Mouse (Mus musculus): Measurements from ENCODE around the gene Mycbp2.

The Mycbp2 gene

GRCm38 (mm10) chr14:103260437-103260836, 86.2 kb downstream of the Mycbp2 start:
- in situ Hi-C loops (cut with MboI, MseI) = no loop called here

DNA sequence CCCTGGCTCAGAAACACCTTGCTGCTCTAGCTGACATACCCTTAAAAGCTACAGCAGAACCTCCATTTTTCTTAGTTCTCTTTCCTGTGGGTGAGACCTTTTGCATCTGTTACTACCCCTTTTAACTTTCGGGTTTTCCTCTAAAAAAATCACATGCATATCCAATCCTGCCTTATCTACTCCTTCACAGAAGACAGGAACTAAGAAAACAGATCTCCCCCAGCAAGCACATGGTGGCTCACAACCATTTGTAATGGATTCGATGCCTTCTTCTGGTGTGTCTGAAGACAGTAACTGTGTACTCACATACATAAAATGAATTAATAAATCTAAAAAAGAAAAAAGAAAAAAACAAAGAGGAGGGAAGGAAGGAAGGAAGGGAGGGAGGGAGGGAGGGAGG, 87.9 kb downstream of the Mycbp2 start:
- in situ Hi-C loops (cut with MboI, MseI) = no loop called here

DNA sequence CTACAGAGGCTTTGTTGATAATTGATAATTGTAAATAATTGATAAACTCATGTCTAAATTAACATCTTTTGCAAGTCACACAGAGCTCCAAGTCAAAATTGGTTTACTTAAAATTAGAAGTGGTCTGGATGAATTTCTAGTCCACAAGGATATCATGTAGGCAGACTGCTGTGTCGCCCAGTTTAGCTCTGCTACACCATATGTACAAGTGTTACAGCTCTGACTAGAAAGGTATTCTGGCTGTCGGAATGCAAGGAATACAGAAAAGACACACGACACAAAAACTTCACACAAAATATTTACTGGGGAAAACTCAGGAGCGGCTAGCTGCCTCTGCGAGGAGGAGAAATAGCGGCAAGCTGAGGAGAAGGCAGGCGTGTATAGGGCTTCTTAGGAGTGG, 89.7 kb downstream of the Mycbp2 start:
- in situ Hi-C loops (cut with MboI, MseI) = no loop called here

- in situ Hi-C loops (cut with MboI, MseI) = no loop called here
These were observed 92.3 kb downstream of the Mycbp2 start for GRCm38 (mm10) chr14:103254311-103254710.

DNA sequence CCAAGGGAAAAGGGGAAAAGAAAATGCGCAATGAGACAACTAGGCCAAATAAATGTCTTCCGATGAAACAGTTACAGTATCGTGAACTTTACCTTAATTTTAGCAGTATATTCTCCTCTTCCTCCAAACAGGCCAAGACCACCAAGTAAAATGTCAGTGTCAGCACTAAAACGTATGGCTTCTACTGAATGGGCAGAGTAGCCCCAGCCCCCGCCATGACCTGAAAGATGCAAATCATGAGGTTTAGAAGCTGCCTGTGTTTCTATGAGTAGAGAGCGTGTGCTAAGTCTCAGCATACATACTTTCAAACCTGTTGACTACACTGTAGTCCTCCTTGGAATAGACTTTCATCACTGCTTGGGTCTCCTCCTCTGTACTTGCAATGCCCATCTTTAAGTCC, 104.6 kb downstream of the Mycbp2 start:
- in situ Hi-C loops (cut with MboI, MseI) = no loop called here

DNA sequence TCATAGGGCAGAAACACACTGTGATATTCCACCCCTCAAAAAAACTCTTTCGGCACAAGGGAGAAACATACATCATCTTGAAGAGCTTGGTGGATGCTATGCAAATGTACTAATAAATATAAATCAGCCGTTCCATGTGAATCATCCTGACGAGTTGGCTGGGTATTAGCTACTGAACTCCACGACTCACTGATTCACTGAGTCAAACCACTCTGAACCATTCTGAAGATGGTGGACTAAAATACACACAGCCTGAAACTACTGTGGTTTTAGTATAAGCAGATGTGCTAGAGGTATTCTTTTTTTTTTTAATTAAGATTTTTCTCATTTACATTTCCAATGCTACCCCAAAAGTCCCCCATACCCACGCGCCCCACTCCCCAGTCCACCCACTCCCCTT, 111.8 kb downstream of the Mycbp2 start:
- in situ Hi-C loops (cut with MboI, MseI) = no loop called here

GRCm38 (mm10) chr14:103233640-103234593, 112.7 kb downstream of the Mycbp2 start:
- in situ Hi-C loops (cut with MboI, MseI) = no loop called here

GRCm38 (mm10) chr14:103222356-103222755, 124.3 kb downstream of the Mycbp2 start:
- in situ Hi-C loops (cut with MboI, MseI) = no loop called here

GRCm38 (mm10) chr14:103221751-103222150, 124.9 kb downstream of the Mycbp2 start:
- in situ Hi-C loops (cut with MboI, MseI) = no loop called here

DNA sequence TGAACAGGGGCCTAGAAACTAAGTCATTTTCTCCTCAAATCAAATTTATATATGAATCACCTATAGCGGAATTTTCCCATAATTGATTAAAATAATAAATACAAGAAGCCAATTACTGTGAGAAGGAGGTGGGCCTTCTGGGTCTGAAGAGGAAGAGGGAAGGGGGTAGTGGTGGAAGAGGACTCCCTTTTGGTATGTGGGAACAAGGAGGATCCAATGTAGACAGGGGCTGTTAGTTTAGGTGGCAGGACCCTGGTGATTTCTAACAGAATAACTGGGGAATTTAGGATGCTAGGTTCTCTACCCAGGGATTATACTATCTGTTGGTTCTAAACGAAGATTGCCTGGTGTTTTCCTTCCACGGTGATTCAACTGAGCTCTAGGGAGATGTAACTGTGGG, 130.3 kb downstream of the Mycbp2 start:
- in situ Hi-C loops (cut with MboI, MseI) = no loop called here

- in situ Hi-C loops (cut with MboI, MseI) = no loop called here
These were observed 160.0 kb downstream of the Mycbp2 start for GRCm38 (mm10) chr14:103186658-103187057.

DNA sequence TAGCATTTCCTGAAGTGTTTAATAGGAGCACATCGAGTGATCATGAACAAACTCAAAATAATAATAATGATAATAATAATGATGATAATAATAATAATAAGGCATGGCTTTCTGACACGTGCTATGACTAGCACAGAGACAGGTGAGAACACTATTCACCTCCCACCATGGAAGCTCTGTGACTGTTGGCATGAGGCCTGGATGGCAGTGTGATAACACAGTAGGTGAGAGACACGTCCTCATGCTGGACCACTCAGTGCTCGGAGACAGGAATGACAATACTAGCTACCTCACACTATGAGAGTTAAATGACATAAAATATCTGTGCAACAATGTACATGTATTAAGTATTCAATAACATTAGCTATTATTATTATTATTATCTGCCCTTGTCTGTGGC, 160.5 kb downstream of the Mycbp2 start:
- in situ Hi-C loops (cut with MboI, MseI) = no loop called here

DNA sequence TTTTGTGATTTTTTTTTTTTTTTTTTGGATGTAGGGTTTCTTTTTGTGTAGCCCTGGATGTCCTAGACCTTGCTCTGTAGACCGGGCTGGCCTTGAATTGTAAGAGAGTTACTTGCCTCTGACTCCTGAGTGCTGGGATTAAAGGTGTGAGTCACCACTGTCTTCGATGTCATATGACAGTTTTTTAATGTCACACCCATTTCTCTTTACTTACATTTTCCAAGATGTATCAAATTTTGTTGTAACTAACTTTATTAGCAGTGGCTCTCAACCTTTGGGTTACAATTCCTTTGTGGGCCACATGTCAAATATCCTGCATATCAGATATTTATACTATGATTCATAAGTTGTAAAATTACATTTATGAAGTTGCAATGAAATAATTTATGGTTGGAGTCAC, 166.5 kb downstream of the Mycbp2 start:
- in situ Hi-C loops (cut with MboI, MseI) = no loop called here

- in situ Hi-C loops (cut with MboI, MseI) = no loop called here
These were observed 183.7 kb downstream of the Mycbp2 start for GRCm38 (mm10) chr14:103162923-103163322.

DNA sequence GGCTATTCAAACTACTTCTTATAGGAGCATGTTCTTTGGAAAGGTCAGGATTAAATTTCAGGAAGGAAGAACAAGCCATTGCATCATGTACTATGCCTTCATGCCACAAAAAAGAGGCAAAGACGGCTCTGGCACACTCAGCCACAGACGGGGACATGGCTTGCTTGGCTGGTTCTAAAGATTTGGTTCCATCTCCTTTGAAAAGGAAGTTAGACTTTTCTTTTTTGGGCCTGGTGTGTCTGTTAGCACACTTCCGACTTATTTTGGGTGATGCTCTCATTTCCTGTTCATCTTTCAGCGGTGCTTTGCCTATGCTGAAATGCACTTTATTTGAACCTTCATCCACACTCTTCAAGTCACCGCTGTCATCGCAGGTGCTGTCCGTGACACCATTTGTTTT, 190.9 kb downstream of the Mycbp2 start:
- in situ Hi-C loops (cut with MboI, MseI) = no loop called here

GRCm38 (mm10) chr14:103150139-103150538, 196.5 kb downstream of the Mycbp2 start:
- in situ Hi-C loops (cut with MboI, MseI) = no loop called here

DNA sequence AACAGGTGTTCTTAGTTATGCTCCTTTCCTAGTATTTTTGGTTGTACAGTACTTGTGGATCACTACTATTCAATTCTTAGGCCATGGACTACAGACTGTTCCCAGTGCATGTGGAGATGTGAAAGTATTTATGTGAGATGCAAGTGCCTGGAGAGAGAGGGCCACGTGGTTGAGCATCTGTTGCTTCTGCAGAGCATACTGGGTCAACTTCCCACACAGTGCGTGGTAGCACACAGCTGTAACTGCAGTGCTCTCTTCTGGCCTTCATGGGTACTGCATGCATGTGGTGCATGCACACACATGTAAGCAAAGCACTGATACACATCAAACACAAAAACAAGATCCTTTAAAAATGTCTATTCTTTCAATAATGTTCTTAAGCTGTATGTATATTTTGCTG, 214.6 kb downstream of the Mycbp2 start:
- in situ Hi-C loops (cut with MboI, MseI) = loop anchor here (5.0 kb wide), 1 partner anchor 70 kb away; no protein-coding TSS in a partner anchor

GRCm38 (mm10) chr14:103125756-103126155, 220.9 kb downstream of the Mycbp2 start:
- in situ Hi-C loops (cut with MboI, MseI) = no loop called here

GRCm38 (mm10) chr14:103114994-103115670, 231.5 kb downstream of the Mycbp2 start:
- in situ Hi-C loops (cut with MboI, MseI) = no loop called here

DNA sequence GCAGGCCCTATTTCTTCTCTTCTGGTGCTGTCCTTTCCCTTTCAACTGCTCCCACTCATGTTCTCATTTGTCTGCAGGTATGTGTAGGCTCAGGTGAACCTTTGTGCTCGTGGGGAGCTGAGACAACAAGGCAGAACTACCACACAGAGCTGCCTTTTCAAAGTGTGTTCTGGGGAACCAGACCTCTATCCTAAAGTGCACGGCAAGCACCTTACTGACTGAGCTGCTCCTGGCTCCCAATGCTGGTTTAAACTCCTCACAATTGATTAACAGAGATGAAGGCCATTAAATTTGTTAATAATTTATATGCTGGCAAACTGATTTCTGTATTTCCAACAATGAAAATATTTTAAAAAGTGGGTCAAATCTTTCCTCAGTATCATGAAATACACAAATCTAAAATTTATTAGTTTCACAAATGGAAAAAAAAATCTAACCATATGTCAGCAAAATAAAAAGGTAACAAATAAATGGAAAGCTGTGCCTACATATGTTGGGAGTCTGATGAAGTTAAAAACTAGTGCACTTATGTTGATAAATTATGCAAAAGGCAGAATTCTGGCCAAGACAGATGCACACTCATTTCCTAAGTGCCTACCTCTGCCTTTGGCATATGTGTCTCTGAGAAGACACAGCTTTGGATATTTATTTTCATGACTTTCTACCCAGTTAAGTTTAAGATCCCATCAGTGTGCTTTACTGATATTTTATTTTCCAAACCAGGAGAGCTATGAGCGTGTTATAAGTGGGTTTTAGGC, 233.8 kb downstream of the Mycbp2 start:
- in situ Hi-C loops (cut with MboI, MseI) = no loop called here

DNA sequence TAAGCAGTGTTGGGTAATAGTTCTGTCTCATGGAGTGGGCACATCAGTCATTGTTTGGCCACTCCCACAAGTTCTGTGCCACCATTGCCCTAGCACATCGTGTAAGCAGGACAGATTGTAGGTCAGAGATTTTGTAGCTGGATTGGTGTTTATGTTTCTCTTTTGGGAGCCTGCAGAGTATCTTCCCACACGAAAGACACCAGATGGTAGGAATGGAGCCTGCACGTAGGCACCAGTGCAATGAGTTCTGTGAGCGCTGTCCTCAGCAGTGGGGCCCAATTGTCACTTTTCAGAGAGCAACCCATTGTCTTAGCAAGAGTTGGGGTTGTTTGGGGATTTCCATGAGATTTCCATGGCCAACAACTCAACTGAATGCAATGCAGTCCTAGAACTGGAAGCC, 236.6 kb downstream of the Mycbp2 start:
- in situ Hi-C loops (cut with MboI, MseI) = no loop called here

DNA sequence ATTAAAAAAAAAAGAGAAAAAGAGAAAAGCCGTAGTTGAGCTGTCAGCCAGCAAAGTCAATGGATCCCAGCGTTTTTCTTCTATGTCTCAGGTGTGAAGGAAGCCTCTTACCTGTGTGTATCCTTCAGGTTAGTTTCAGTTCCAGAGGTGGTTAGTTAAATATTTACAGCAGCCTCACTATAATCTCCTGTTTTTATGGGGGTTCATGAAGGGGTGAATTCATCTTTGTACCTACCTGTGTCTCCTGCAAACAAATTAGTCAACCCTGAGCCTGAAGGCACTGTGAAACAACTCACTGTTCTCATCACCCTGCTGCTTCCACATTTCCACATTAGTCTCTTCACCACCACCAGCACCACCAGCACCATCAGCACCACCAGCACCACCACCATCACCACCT, 240.3 kb downstream of the Mycbp2 start:
- in situ Hi-C loops (cut with MboI, MseI) = no loop called here
